Mouse (Mus musculus): ENCODE data around the gene Map1s. TPM values are rescaled to one million over a fixed set of nuclear protein-coding genes. Genes with fewer than 3 reads are reported as not detected.

Map1s gene
- polyA plus RNA-seq, 1 experiment from 2014 or later, result 43.3 TPM

- Histone ChIP-seq H3K4me1 (peaks cover 54% of the 10 kb centered on the region), H3K4me2 (no peak overlapping the region), H3K27me3 (peaks cover 29% of the 10 kb centered on the region), H3K27ac (peak overlapping the region; percentile 86; the same call in 1 of the 2 replicates), H3K9ac (no peak overlapping the region), H3K4me3 (no peak overlapping the region), H3K36me3 (0 out of 2 replicates have a peak, but pooled peaks cover 6% of the 10 kb centered on the region), H3K9me3 (no peaks in the 10 kb centered on the region)
- 82% methylated on average over 7 of the region's 7 CpGs for WGBS
- no peak for ATAC-seq (ENCODE audit: insufficient number of reproducible peaks, low FRiP score, low TSS enrichment, low read depth)
Measured at GRCm38 (mm10) chr8:70866566-70866965, 39.2 kb upstream of the Map1s start.

- peaks cover 9% of the 10 kb centered on the region; the same call in 1 of the 2 replicates for H3K27me3 ChIP-seq
- H3K9me3 ChIP-seq, result no peaks in the 10 kb centered on the region
- 0 out of 2 replicates have a peak, but pooled peaks cover 6% of the 10 kb centered on the region for H3K36me3 ChIP-seq
- H3K27ac ChIP-seq, result no peak overlapping the region
- peak overlapping the region; percentile 24 for H3K4me3 ChIP-seq
- peaks cover 51% of the 10 kb centered on the region for H3K4me1 ChIP-seq
- 17% methylated on average over 40 of the region's 40 CpGs for WGBS
- no peak for ATAC-seq (ENCODE audit: insufficient number of reproducible peaks, low FRiP score, low TSS enrichment, low read depth)
- no peak overlapping the region for H3K9ac ChIP-seq
- peak overlapping the region; percentile 39 for H3K4me2 ChIP-seq
Measured at GRCm38 (mm10) chr8:70868559-70869198, 37.1 kb upstream of the Map1s start.

- Histone ChIP-seq H3K27ac (no peak overlapping the region), H3K9ac (no peak overlapping the region), H3K4me1 (peaks cover 46% of the 10 kb centered on the region)
Measured at GRCm38 (mm10) chr8:70869199-70869571, 36.5 kb upstream of the Map1s start.

GRCm38 (mm10) chr8:70869601-70870041 lies 36.1 kb upstream of the Map1s start:
- no peak overlapping the region for H3K9ac ChIP-seq
- ATAC-seq (ENCODE audit: insufficient number of reproducible peaks, low FRiP score, low TSS enrichment, low read depth), result no peak
- peaks cover under 1% of the 10 kb centered on the region; the same call in 1 of the 2 replicates for H3K27me3 ChIP-seq
- no peak overlapping the region for H3K27ac ChIP-seq
- H3K4me3 ChIP-seq, result no peak overlapping the region
- peaks cover 42% of the 10 kb centered on the region for H3K4me1 ChIP-seq
- H3K9me3 ChIP-seq, result no peaks in the 10 kb centered on the region
- H3K36me3 ChIP-seq, result 0 out of 2 replicates have a peak, but pooled peaks cover 6% of the 10 kb centered on the region
- no peak overlapping the region; the same call in 1 of the 2 replicates for H3K4me2 ChIP-seq
- 48% methylated on average over 16 of the region's 16 CpGs for WGBS

More at GRCm38 (mm10) chr8:70869199-70869571, 36.5 kb upstream of the Map1s start:
- no peak for ATAC-seq (ENCODE audit: insufficient number of reproducible peaks, low FRiP score, low TSS enrichment, low read depth)
- Histone ChIP-seq H3K4me2 (peak overlapping the region; percentile 39), H3K4me3 (0 out of 2 replicates have a peak overlapping the region, but pooled peaks have one; percentile 24), H3K27me3 (peaks cover 5% of the 10 kb centered on the region; the same call in 1 of the 2 replicates), H3K36me3 (0 out of 2 replicates have a peak, but pooled peaks cover 6% of the 10 kb centered on the region), H3K9me3 (no peaks in the 10 kb centered on the region)
- WGBS, result 38% methylated on average over 5 of the region's 5 CpGs

- H3K4me1 ChIP-seq, result peaks cover 32% of the 10 kb centered on the region
- no peak overlapping the region for H3K27ac ChIP-seq
- H3K4me2 ChIP-seq, result no peak overlapping the region
- no peak for ATAC-seq (ENCODE audit: insufficient number of reproducible peaks, low FRiP score, low TSS enrichment, low read depth)
- no peaks in the 10 kb centered on the region for H3K9me3 ChIP-seq
- H3K27me3 ChIP-seq, result no peaks in the 10 kb centered on the region
- H3K9ac ChIP-seq, result no peak overlapping the region
- WGBS, result 92% methylated on average over 5 of the region's 5 CpGs
- H3K36me3 ChIP-seq, result 0 out of 2 replicates have a peak, but pooled peaks cover 6% of the 10 kb centered on the region
- H3K4me3 ChIP-seq, result no peak overlapping the region
Measured at GRCm38 (mm10) chr8:70871195-70871807, 34.4 kb upstream of the Map1s start.

- 2% methylated on average over 31 of the region's 31 CpGs for WGBS
- Histone ChIP-seq H3K36me3 (0 out of 2 replicates have a peak, but pooled peaks cover 3% of the 10 kb centered on the region), H3K9me3 (no peaks in the 10 kb centered on the region), H3K4me1 (peaks cover 29% of the 10 kb centered on the region), H3K4me3 (peak overlapping the region; percentile 87), H3K4me2 (peak overlapping the region; percentile 70), H3K27me3 (no peaks in the 10 kb centered on the region), H3K9ac (peak overlapping the region; percentile 76), H3K27ac (peak overlapping the region; percentile 91)
- ATAC-seq (ENCODE audit: insufficient number of reproducible peaks, low FRiP score, low TSS enrichment, low read depth), result no peak
Measured at GRCm38 (mm10) chr8:70872643-70873363, 32.9 kb upstream of the Map1s start.

GRCm38 (mm10) chr8:70873364-70873985 lies 32.3 kb upstream of the Map1s start, which contains the start of gene Ccdc124:
Gene Ccdc124 (minus strand): TSS chr8:70873935.
- Histone ChIP-seq H3K4me1 (peaks cover 25% of the 10 kb centered on the region), H3K9me3 (no peaks in the 10 kb centered on the region), H3K4me2 (peak within 1 kb of the TSS; percentile 70), H3K9ac (peak within 1 kb of the TSS; percentile 76), H3K27ac (peak within 1 kb of the TSS; percentile 91), H3K4me3 (peak within 1 kb of the TSS; percentile 87), H3K36me3 (no peaks in the 10 kb centered on the region), H3K27me3 (no peaks in the 10 kb centered on the region)
- peak; percentile 89 for ATAC-seq (ENCODE audit: insufficient number of reproducible peaks, low FRiP score, low TSS enrichment, low read depth)
- under 1% methylated on average over 46 of the region's 46 CpGs for WGBS

- no peak overlapping the region for H3K9ac ChIP-seq
- no peak overlapping the region for H3K4me3 ChIP-seq
- no peak overlapping the region for H3K4me2 ChIP-seq
- no peaks in the 10 kb centered on the region for H3K27me3 ChIP-seq
- no peaks in the 10 kb centered on the region for H3K36me3 ChIP-seq
- no peaks in the 10 kb centered on the region for H3K9me3 ChIP-seq
- ATAC-seq (ENCODE audit: insufficient number of reproducible peaks, low FRiP score, low TSS enrichment, low read depth), result no peak
- H3K4me1 ChIP-seq, result peaks cover 16% of the 10 kb centered on the region
- H3K27ac ChIP-seq, result no peak overlapping the region
- 92% methylated on average over 13 of the region's 13 CpGs for WGBS
Measured at GRCm38 (mm10) chr8:70874441-70874840, 31.3 kb upstream of the Map1s start.

- H3K4me2 ChIP-seq, result no peak overlapping the region
- H3K36me3 ChIP-seq, result no peaks in the 10 kb centered on the region
- no peaks in the 10 kb centered on the region for H3K9me3 ChIP-seq
- no peak overlapping the region for H3K4me3 ChIP-seq
- H3K27me3 ChIP-seq, result no peaks in the 10 kb centered on the region
- peaks cover 28% of the 10 kb centered on the region for H3K4me1 ChIP-seq
- H3K27ac ChIP-seq, result no peak overlapping the region
- ATAC-seq (ENCODE audit: insufficient number of reproducible peaks, low FRiP score, low TSS enrichment, low read depth), result no peak
- WGBS, result 51% methylated on average over 4 of the region's 4 CpGs
- no peak overlapping the region for H3K9ac ChIP-seq
Measured at GRCm38 (mm10) chr8:70876382-70876781, 29.4 kb upstream of the Map1s start.

GRCm38 (mm10) chr8:70878178-70878577 lies 27.6 kb upstream of the Map1s start:
- Histone ChIP-seq H3K27me3 (no peaks in the 10 kb centered on the region), H3K9ac (no peak overlapping the region), H3K4me1 (peaks cover 18% of the 10 kb centered on the region), H3K4me2 (no peak overlapping the region), H3K36me3 (no peaks in the 10 kb centered on the region), H3K9me3 (no peaks in the 10 kb centered on the region), H3K27ac (no peak overlapping the region), H3K4me3 (no peak overlapping the region)
- 62% methylated on average over 2 of the region's 2 CpGs for WGBS
- no peak for ATAC-seq (ENCODE audit: insufficient number of reproducible peaks, low FRiP score, low TSS enrichment, low read depth)

- Histone ChIP-seq H3K27me3 (no peaks in the 10 kb centered on the region), H3K4me2 (no peak overlapping the region), H3K9ac (no peak overlapping the region), H3K27ac (peak overlapping the region; percentile 51; the same call in 1 of the 2 replicates), H3K36me3 (no peaks in the 10 kb centered on the region), H3K9me3 (no peaks in the 10 kb centered on the region), H3K4me3 (no peak overlapping the region), H3K4me1 (peaks cover 18% of the 10 kb centered on the region)
- WGBS, result 47% methylated on average over 4 of the region's 4 CpGs
- ATAC-seq (ENCODE audit: insufficient number of reproducible peaks, low FRiP score, low TSS enrichment, low read depth), result no peak
Measured at GRCm38 (mm10) chr8:70879500-70879899, 26.2 kb upstream of the Map1s start.
